Mouse (Mus musculus) embryonic fibroblast, embryonic 13.5 days (primary cell): Measurements from ENCODE around the gene Gm45623.

Experiments used
- CTCF ChIP-seq: IDR thresholded peaks from 2 replicates; pipeline ENCODE4 v1.5.1; 2011; ENCODE audit warnings: mild to moderate bottlenecking, control low read depth, low read length, moderate library complexity, borderline replicate concordance; ENCODE audit not compliant: insufficient read depth
- POLR2A ChIP-seq: IDR thresholded peaks from 2 replicates; pipeline ENCODE4 v1.6.1; 2011; ENCODE audit warnings: low read depth, mild to moderate bottlenecking, control low read depth, low read length, moderate library complexity

- TF ChIP-seq CTCF (no peak), POLR2A (no peak)
Observed at GRCm38 (mm10) chr13:56773262-56773870, 19.7 kb upstream of the Gm45623 start.
